Mouse (Mus musculus) intestine, postnatal 0 days (tissue): ENCODE measurements around the gene Vsig10. TPM values are rescaled to one million over a fixed set of nuclear protein-coding genes. Genes with fewer than 3 reads are reported as not detected.
A peak's percentile ranks its signal among the peaks of the same experiment; 100 is the strongest.

ENCODE experiments used
- ATAC-seq: fragments of 200-750 bp; cut with Nextera tagmentation; 2 replicates; pipeline ENCODE4 v1.8.0; 2017; ENCODE audit warnings: mild to moderate bottlenecking, moderate TSS enrichment, moderate library complexity
- H3K27ac ChIP-seq: fragments of 300-500 bp; sonication (generic); 2 replicates; pipeline ENCODE4 v1.5.1; 2014; ENCODE audit warnings: mild to moderate bottlenecking, low read depth, low read length, moderate library complexity
- H3K27me3 ChIP-seq: fragments of 300-500 bp; sonication (generic); replicated peaks from 2 replicates; pipeline ENCODE4 v1.6.1; 2014; ENCODE audit warnings: low read length, mixed read lengths; ENCODE audit not compliant: control insufficient read depth, insufficient read depth
- H3K36me3 ChIP-seq: fragments of 300-500 bp; sonication (generic); 2 replicates; pipeline ENCODE4 v1.6.1; 2014; ENCODE audit warnings: mild to moderate bottlenecking, moderate library complexity; ENCODE audit not compliant: control insufficient read depth, insufficient read depth
- H3K4me1 ChIP-seq: fragments of 300-500 bp; sonication (generic); replicated peaks from 2 replicates; pipeline ENCODE4 v1.6.1; 2014; ENCODE audit warnings: antibody characterized with exemption, low read length, mixed read lengths; ENCODE audit not compliant: control insufficient read depth, insufficient read depth
- H3K4me2 ChIP-seq: fragments of 300-500 bp; sonication (generic); replicated peaks from 2 replicates; pipeline ENCODE4 v1.6.1; 2014; ENCODE audit warnings: low read depth, mild to moderate bottlenecking, moderate library complexity
- H3K4me3 ChIP-seq: fragments of 300-500 bp; sonication (generic); 2 replicates; pipeline ENCODE4 v1.5.1; 2014; ENCODE audit warnings: low read depth, low read length
- H3K9ac ChIP-seq: fragments of 300-500 bp; sonication (generic); 2 replicates; pipeline ENCODE4 v1.6.1; 2014; ENCODE audit warnings: mild to moderate bottlenecking, low read depth, low read length
- H3K9me3 ChIP-seq: fragments of 300-500 bp; sonication (generic); 2 replicates; pipeline ENCODE4 v1.6.1; 2016; ENCODE audit warnings: mixed run types; ENCODE audit not compliant: control insufficient read depth
- CTCF ChIP-seq: sonication (generic); IDR thresholded peaks from 2 replicates; pipeline ENCODE4 v1.5.1; 2016; ENCODE audit warnings: low read depth, mild to moderate bottlenecking, control low read depth, antibody characterized with exemption, moderate library complexity
- WGBS: fragments of 180-500 bp; shearing (Covaris S2); extraction: QIAGEN DNeasy Blood & Tissue Kit; methylation state at CpG from one replicate; pipeline ENCODE4 v1.1.7; 2014; 5-methylcytosine and 5-hydroxymethylcytosine counted together
- polyA plus RNA-seq: library from polyadenylated mRNA; unstranded; fragments of >200 nt; fragmentation: Nextera tagmentation; extraction: Ambion mirVana; gene quantifications from 2 replicates; pipeline ENCODE4 v1.2.1, GENCODE M21; 2015

Gene Vsig10
- polyA plus RNA-seq, 1 experiment from 2014 or later: 13.9 TPM

- Histone ChIP-seq H3K27me3 (no peaks in the 10 kb centered on the region), H3K4me3 (no peak overlapping the region), H3K4me2 (no peak overlapping the region), H3K27ac (no peak overlapping the region), H3K9ac (no peak overlapping the region; the same call in 1 of the 2 replicates), H3K4me1 (no peaks in the 10 kb centered on the region), H3K9me3 (no peaks in the 10 kb centered on the region), H3K36me3 (peaks cover 80% of the 10 kb centered on the region)
- no peak for TF ChIP-seq CTCF
- ATAC-seq: no peak
- 57% methylated on average over 4 of the region's 4 CpGs for WGBS
Measured at GRCm38 (mm10) chr5:117380199-117380598, 61.3 kb downstream of the Vsig10 start.

- Histone ChIP-seq H3K27ac (no peak overlapping the region; the same call in 1 of the 2 replicates), H3K4me3 (no peak overlapping the region), H3K27me3 (no peaks in the 10 kb centered on the region), H3K4me2 (no peak overlapping the region), H3K9me3 (no peaks in the 10 kb centered on the region), H3K36me3 (peaks cover 70% of the 10 kb centered on the region), H3K9ac (no peak overlapping the region), H3K4me1 (no peaks in the 10 kb centered on the region)
- ATAC-seq: no peak
- 74% methylated on average over 7 of the region's 7 CpGs for WGBS
- TF ChIP-seq CTCF: peak; percentile 39
Measured at GRCm38 (mm10) chr5:117381785-117382184, 62.9 kb downstream of the Vsig10 start.

DNA sequence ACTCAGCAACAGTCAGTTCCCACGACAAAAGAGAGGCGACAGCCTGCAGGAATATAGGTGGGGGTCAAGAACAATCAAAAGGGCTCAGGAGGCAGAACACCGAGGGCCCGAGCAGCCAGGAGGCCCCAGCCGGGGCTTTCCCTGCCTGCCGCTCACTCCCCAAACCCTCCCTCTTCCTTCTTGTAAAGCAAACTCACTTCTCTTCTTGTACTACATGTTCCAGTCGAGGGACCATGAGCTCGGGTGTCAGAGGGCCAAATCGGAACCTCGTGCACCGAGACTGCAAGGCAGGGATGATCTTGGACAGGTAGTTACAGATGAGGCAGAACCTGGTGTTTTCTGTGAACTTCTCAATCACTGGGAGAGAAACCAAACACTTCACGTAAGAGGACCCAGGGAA is 64.3 kb downstream of the Vsig10 start:
- TF ChIP-seq CTCF: no peak
- H3K36me3 ChIP-seq: peaks cover 59% of the 10 kb centered on the region
- ATAC-seq: no peak
- H3K4me2 ChIP-seq: no peak overlapping the region
- WGBS: 77% methylated on average over 12 of the region's 12 CpGs
- H3K4me3 ChIP-seq: no peak overlapping the region
- no peaks in the 10 kb centered on the region for H3K9me3 ChIP-seq
- no peak overlapping the region for H3K9ac ChIP-seq
- H3K27me3 ChIP-seq: no peaks in the 10 kb centered on the region
- H3K4me1 ChIP-seq: peaks cover 4% of the 10 kb centered on the region; the same call in 1 of the 2 replicates
- H3K27ac ChIP-seq: no peak overlapping the region

DNA sequence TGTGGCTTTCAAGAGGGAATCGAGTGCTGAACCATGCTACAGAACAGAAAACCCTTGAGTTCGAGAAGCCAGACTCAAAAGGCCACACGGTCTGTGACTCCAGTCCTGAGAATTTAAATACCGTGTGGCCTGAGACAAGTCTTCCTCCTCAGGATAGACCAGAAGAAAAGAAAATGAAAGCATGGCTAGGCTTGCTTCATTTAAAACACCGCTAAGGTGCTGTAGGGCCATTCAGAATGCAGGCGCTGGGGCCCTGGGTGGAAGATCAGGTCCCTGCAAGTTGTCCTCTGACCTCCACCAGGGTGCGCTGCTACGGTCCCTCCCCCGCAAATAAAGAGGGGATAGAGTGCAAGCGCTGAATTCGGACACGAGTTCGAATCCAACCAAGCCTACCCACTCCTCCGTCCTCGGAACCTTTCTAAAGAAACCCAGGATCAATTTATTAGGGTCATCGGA is 69.4 kb downstream of the Vsig10 start:
- H3K4me3 ChIP-seq: peak overlapping the region; percentile 61
- peaks cover 4% of the 10 kb centered on the region; the same call in 1 of the 2 replicates for H3K4me1 ChIP-seq
- peak overlapping the region; percentile 31 for H3K27ac ChIP-seq
- 0 out of 2 replicates have a peak, but pooled peaks cover 2% of the 10 kb centered on the region for H3K9me3 ChIP-seq
- H3K27me3 ChIP-seq: no peaks in the 10 kb centered on the region
- peak; percentile 74 for ATAC-seq
- 6% methylated on average over 16 of the region's 16 CpGs for WGBS
- TF ChIP-seq CTCF: peak; percentile 76
- H3K36me3 ChIP-seq: peaks cover 17% of the 10 kb centered on the region; the same call in 1 of the 2 replicates
- H3K9ac ChIP-seq: peak overlapping the region; percentile 58
- H3K4me2 ChIP-seq: peak overlapping the region; percentile 80

DNA sequence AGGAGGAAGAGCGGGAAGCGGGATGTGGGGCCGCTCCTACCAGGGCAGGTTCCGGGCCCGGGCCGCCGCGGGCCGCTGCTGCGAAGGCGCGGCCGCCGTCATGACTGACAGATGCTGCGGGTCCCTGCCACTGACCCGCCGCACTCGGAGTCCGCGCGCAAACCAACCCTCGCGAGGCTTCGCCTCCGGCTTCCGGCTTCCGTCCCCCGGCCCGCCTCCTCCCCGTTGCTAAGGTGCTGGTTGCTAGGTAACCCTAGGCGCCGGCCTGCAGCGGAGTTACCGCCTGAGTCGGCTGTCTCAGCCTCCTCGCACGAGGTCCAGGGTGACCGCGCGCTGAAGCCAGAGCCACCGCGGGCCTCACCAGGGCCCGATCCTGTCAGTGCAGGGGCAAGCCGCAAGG is 70.0 kb downstream of the Vsig10 start, which contains the start of gene Rfc5:
Rfc5 (minus strand) TSS at position 171 of the 400 bp plus-strand sequence.
- ATAC-seq: peak; percentile 97
- Histone ChIP-seq H3K9ac (peak within 1 kb of the TSS; percentile 58), H3K4me3 (peak within 1 kb of the TSS; percentile 61), H3K9me3 (0 out of 2 replicates have a peak, but pooled peaks cover 5% of the 10 kb centered on the region), H3K27ac (peak within 1 kb of the TSS; percentile 31), H3K36me3 (peaks cover 17% of the 10 kb centered on the region; the same call in 1 of the 2 replicates), H3K27me3 (no peaks in the 10 kb centered on the region), H3K4me2 (peak within 1 kb of the TSS; percentile 80), H3K4me1 (peaks cover 4% of the 10 kb centered on the region; the same call in 1 of the 2 replicates)
- WGBS: 0% methylated on average over 42 of the region's 44 CpGs
- no peak for TF ChIP-seq CTCF

DNA sequence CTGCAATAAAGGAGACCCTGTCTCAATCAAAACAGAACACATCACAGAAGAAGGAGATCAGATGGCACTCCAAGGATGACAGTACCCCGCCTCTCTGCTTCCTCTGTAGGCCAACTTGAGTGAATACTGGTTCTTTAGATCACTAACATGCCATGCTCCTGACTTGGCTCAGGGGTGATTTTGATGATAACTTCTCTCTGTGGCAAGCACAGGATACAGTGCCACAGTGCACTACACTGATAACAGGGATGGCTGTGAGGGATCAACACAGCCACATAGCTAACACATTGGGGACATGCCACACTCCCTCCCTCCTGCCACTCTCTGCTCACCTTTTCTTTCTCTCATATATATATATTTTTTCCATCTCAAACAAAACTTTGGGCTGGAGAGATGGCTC is 72.0 kb downstream of the Vsig10 start:
- no peak overlapping the region for H3K9ac ChIP-seq
- H3K27ac ChIP-seq: no peak overlapping the region
- peaks cover 4% of the 10 kb centered on the region; the same call in 1 of the 2 replicates for H3K4me1 ChIP-seq
- WGBS: 95% methylated on average over 1 of the region's 1 CpGs
- no peak for ATAC-seq
- no peak for TF ChIP-seq CTCF
- H3K36me3 ChIP-seq: no peaks in the 10 kb centered on the region
- no peak overlapping the region for H3K4me2 ChIP-seq
- H3K9me3 ChIP-seq: 0 out of 2 replicates have a peak, but pooled peaks cover 5% of the 10 kb centered on the region
- H3K27me3 ChIP-seq: no peaks in the 10 kb centered on the region
- no peak overlapping the region for H3K4me3 ChIP-seq
